Mouse (Mus musculus) kidney, embryonic 16.5 days (tissue): ENCODE data around the gene Mettl2. TPM values are rescaled to one million over a fixed set of nuclear protein-coding genes. Genes with fewer than 3 reads are reported as not detected.
A peak's percentile ranks its signal among the peaks of the same experiment; 100 is the strongest.

Experiments
- ATAC-seq: fragments of 200-750 bp; cut with Nextera tagmentation; 2 replicates; pipeline ENCODE4 v1.8.0; 2017; ENCODE audit warnings: moderate TSS enrichment; ENCODE audit not compliant: low FRiP score, low TSS enrichment
- H3K27ac ChIP-seq: fragments of 300-500 bp; sonication (generic); 2 replicates; pipeline ENCODE4 v1.5.1; 2014; ENCODE audit warnings: low read length
- H3K27me3 ChIP-seq: fragments of 300-500 bp; sonication (generic); 2 replicates; pipeline ENCODE4 v1.6.1; 2014; ENCODE audit warnings: low read length, control low read depth, mixed read lengths; ENCODE audit not compliant: insufficient read depth
- H3K36me3 ChIP-seq: fragments of 300-500 bp; sonication (generic); 2 replicates; pipeline ENCODE4 v1.6.1; 2014; ENCODE audit warnings: low read length, control low read depth, mixed read lengths; ENCODE audit not compliant: insufficient read depth
- H3K4me1 ChIP-seq: fragments of 300-500 bp; sonication (generic); 2 replicates; pipeline ENCODE4 v1.6.1; 2014; ENCODE audit warnings: low read length, control low read depth, mixed read lengths; ENCODE audit not compliant: insufficient read depth
- H3K4me2 ChIP-seq: fragments of 300-500 bp; sonication (generic); replicated peaks from 2 replicates; pipeline ENCODE4 v1.6.1; 2014; ENCODE audit warnings: low read depth, low read length
- H3K4me3 ChIP-seq: fragments of 300-500 bp; sonication (generic); 2 replicates; pipeline ENCODE4 v1.5.1; 2014; ENCODE audit warnings: mild to moderate bottlenecking, low read length
- H3K9ac ChIP-seq: fragments of 300-500 bp; sonication (generic); replicated peaks from 2 replicates; pipeline ENCODE4 v1.6.1; 2014; ENCODE audit warnings: low read length
- H3K9me3 ChIP-seq: fragments of 300-500 bp; sonication (generic); 2 replicates; pipeline ENCODE4 v1.6.1; 2016; ENCODE audit warnings: low read length, control low read depth
- WGBS: fragments of 180-500 bp; shearing (Covaris S2); extraction: QIAGEN DNeasy Blood & Tissue Kit; methylation state at CpG from one replicate; pipeline ENCODE4 v1.1.7; 2014; 5-methylcytosine and 5-hydroxymethylcytosine counted together
- polyA plus RNA-seq: library from polyadenylated mRNA; unstranded; fragments of >200 nt; fragmentation: Nextera tagmentation; extraction: Ambion mirVana; gene quantifications from 2 replicates; pipeline ENCODE4 v1.2.1, GENCODE M21; 2015

Mettl2 gene
- polyA plus RNA-seq, 1 experiment from 2014 or later: 44.7 TPM

DNA sequence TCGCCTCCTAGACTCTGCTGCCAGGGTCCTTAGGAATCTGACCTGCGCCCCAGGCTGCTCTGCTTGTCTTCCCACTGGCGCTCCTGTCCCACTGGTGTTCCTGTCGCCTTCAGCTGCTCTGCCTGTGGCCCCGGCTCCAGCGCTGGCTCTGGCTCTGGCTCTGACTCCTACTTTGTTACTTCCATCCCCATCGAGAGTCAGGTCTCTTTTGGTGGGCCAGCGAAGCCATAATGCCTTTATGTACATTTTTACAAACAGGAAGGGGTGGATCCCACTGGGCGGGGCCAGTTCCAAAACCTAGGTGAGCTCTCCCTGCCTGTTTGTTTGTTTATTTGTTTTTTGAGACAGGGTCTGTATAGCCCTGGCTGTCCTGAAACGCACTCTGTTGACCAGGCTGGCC, 40.6 kb downstream of the Mettl2 start:
- Histone ChIP-seq H3K9ac (no peak overlapping the region), H3K36me3 (no peaks in the 10 kb centered on the region), H3K4me2 (no peak overlapping the region), H3K9me3 (peaks cover 36% of the 10 kb centered on the region), H3K4me3 (no peak overlapping the region), H3K27ac (no peak overlapping the region), H3K27me3 (no peaks in the 10 kb centered on the region), H3K4me1 (no peaks in the 10 kb centered on the region)
- ATAC-seq: no peak
- 88% methylated on average over 10 of the region's 10 CpGs for WGBS

GRCm38 (mm10) chr11:105178516-105178915, 52.3 kb downstream of the Mettl2 start, which contains the start of gene Tlk2:
TSS of gene Tlk2 (plus strand) at chr11:105178807.
- Histone ChIP-seq H3K27ac (peak within 1 kb of the TSS; percentile 97), H3K4me2 (peak within 1 kb of the TSS; percentile 89), H3K9me3 (no peaks in the 10 kb centered on the region), H3K4me1 (peaks cover 25% of the 10 kb centered on the region), H3K27me3 (no peaks in the 10 kb centered on the region), H3K36me3 (0 out of 2 replicates have a peak, but pooled peaks cover 3% of the 10 kb centered on the region), H3K9ac (no peak within 1 kb of the TSS), H3K4me3 (peak within 1 kb of the TSS; percentile 89)
- ATAC-seq: no peak
- WGBS: 44% methylated on average over 2 of the region's 2 CpGs

DNA sequence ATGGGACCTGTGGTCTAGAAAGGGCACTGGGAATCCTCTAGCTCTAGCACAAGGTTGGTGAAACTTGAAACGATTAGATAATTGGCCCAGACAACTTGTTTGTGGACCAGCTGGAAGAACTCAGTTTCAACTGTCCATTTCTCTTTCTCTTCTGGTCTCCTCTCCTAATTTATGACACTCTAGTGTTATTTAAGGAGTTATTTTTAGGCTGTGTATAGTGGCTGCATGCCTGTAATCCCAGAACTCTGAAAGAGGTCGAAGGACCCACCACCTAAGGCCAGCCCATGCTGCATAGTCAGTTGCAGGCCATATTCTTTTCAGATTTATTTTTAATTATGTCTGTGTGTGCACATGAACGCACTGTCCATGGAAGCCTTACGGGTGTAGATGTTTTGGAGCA, 53.3 kb downstream of the Mettl2 start:
- Histone ChIP-seq H3K9ac (0 out of 2 replicates have a peak overlapping the region, but pooled peaks have one; percentile 93), H3K4me3 (peak overlapping the region; percentile 89)
- WGBS: 29% methylated on average over 4 of the region's 4 CpGs

DNA sequence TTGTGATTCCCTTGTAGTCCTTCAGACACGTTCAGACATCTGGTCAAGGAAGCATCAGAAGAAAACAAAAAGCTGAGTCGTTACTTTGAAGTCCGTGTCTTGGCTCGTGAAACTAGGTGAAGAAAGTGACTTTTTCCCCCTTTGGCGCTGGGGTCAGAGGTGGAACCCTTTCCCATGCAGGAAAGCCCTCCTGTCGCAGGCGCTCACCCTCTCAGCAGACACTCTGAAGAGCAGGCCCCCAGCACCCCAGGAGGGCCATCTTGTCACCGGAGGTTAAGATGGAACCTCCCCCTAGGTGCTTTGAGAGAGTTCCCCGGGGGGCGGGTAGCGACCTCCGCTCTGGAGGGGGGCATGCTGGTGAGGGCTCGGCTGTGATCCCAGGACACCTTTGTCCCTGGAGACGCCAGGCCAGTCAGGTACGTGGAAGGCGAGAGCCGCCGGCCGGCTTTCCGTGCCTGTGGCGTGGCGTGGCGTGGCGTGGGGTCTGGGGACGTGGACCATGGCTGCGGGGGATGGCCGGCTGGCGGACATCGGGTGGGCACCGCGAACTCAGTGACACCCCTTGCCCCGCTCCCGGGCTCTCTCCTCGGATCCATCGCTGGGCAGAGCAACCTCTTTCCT, 54.4 kb downstream of the Mettl2 start:
- no peaks in the 10 kb centered on the region for H3K9me3 ChIP-seq
- H3K9ac ChIP-seq: peak overlapping the region; percentile 93
- peak overlapping the region; percentile 89 for H3K4me3 ChIP-seq
- ATAC-seq: no peak; the same call in 1 of the 2 replicates
- peaks cover 17% of the 10 kb centered on the region; the same call in 1 of the 2 replicates for H3K36me3 ChIP-seq
- no peaks in the 10 kb centered on the region for H3K27me3 ChIP-seq
- H3K27ac ChIP-seq: peak overlapping the region; percentile 97
- WGBS: under 1% methylated on average over 35 of the region's 35 CpGs
- peaks cover 25% of the 10 kb centered on the region for H3K4me1 ChIP-seq
- H3K4me2 ChIP-seq: peak overlapping the region; percentile 89

More for the DNA sequence above, 53.3 kb downstream of the Mettl2 start:
- Histone ChIP-seq H3K9me3 (no peaks in the 10 kb centered on the region), H3K27ac (peak overlapping the region; percentile 97), H3K4me1 (peaks cover 25% of the 10 kb centered on the region), H3K27me3 (no peaks in the 10 kb centered on the region), H3K4me2 (peak overlapping the region; percentile 89), H3K36me3 (peaks cover 8% of the 10 kb centered on the region; the same call in 1 of the 2 replicates)
- ATAC-seq: no peak

DNA sequence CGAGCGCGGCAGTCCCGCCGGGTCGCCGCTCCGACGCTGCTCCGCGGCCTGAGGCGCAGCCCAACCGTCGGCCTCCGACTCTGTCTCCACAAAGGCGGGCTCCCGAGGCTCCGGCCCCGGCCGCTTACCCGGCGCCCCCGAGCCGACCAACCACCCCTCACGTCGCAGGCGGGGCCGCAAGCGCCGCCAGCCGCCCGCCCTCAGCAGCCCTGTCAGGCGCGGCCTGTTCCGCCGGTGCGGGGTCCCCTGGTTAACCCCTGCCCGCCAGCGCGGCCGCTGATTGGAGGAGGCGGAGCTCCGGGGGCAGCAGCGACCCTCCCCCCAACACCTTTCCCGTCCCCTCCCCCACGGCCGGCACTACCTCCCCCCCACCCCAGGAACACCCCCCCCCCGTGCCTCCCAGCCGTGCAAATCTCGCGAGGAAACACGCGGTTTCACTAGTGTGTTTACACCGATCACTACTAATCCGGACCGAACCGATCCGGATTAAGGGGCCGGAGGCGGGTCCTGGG, 55.0 kb downstream of the Mettl2 start:
- peak; percentile 98 for ATAC-seq
- peaks cover 22% of the 10 kb centered on the region; the same call in 1 of the 2 replicates for H3K36me3 ChIP-seq
- 0% methylated on average over 48 of the region's 60 CpGs for WGBS

GRCm38 (mm10) chr11:105181689-105182460, 55.6 kb downstream of the Mettl2 start:
- peak; percentile 17 for ATAC-seq
- peaks cover 25% of the 10 kb centered on the region for H3K4me1 ChIP-seq
- under 1% methylated on average over 52 of the region's 89 CpGs for WGBS
- no peaks in the 10 kb centered on the region for H3K9me3 ChIP-seq
- peaks cover 19% of the 10 kb centered on the region; the same call in 1 of the 2 replicates for H3K36me3 ChIP-seq
- peak overlapping the region; percentile 99 for H3K9ac ChIP-seq
- H3K27ac ChIP-seq: peak overlapping the region; percentile 94
- no peaks in the 10 kb centered on the region for H3K27me3 ChIP-seq
- H3K4me3 ChIP-seq: peak overlapping the region; percentile 89
- H3K4me2 ChIP-seq: peak overlapping the region; percentile 85

More for the DNA sequence above, 55.0 kb downstream of the Mettl2 start:
- peak overlapping the region; percentile 97 for H3K27ac ChIP-seq
- peak overlapping the region; percentile 99 for H3K9ac ChIP-seq
- H3K9me3 ChIP-seq: no peaks in the 10 kb centered on the region
- H3K4me3 ChIP-seq: peak overlapping the region; percentile 89
- peaks cover 25% of the 10 kb centered on the region for H3K4me1 ChIP-seq
- peak overlapping the region; percentile 89 for H3K4me2 ChIP-seq
- no peaks in the 10 kb centered on the region for H3K27me3 ChIP-seq

- no peak for ATAC-seq
- 3% methylated on average over 4 of the region's 4 CpGs for WGBS
- H3K36me3 ChIP-seq: peaks cover 19% of the 10 kb centered on the region; the same call in 1 of the 2 replicates
Measured at GRCm38 (mm10) chr11:105182461-105182855, 56.2 kb downstream of the Mettl2 start.

GRCm38 (mm10) chr11:105184678-105185077, 58.5 kb downstream of the Mettl2 start:
- Histone ChIP-seq H3K4me1 (peaks cover 16% of the 10 kb centered on the region), H3K9me3 (no peaks in the 10 kb centered on the region), H3K27me3 (no peaks in the 10 kb centered on the region), H3K9ac (no peak overlapping the region), H3K4me2 (no peak overlapping the region), H3K36me3 (peaks cover 19% of the 10 kb centered on the region; the same call in 1 of the 2 replicates), H3K4me3 (no peak overlapping the region), H3K27ac (no peak overlapping the region)
- WGBS: 86% methylated on average over 3 of the region's 3 CpGs
- ATAC-seq: no peak

More at GRCm38 (mm10) chr11:105182461-105182855, 56.2 kb downstream of the Mettl2 start:
- Histone ChIP-seq H3K4me2 (peak overlapping the region; percentile 85), H3K4me3 (peak overlapping the region; percentile 89), H3K4me1 (peaks cover 25% of the 10 kb centered on the region), H3K9ac (peak overlapping the region; percentile 99), H3K27ac (peak overlapping the region; percentile 94), H3K9me3 (no peaks in the 10 kb centered on the region), H3K27me3 (no peaks in the 10 kb centered on the region)
